Comparison of ENCODE assay signal across 25 mouse cellular contexts in genomic region chr10:26228187-26228586, GRCm38 (mm10). TPM values are rescaled to one million over a fixed set of nuclear protein-coding genes. Genes with fewer than 3 reads are reported as not detected.
A peak's percentile ranks its signal among the peaks of the same experiment; 100 is the strongest.
DNase-seq lines count a peak whose midpoint lies in the region; ATAC-seq and TF ChIP-seq lines count a peak whose summit lies in the region.
"Had no signal": no experiment of that assay in that cellular context is flagged by ENCODE, and none has a peak within 500 bp of the region (broad histone marks: within the 10 kb centered on the region; RNA-seq: fewer than 3 reads in every experiment).

No protein-coding gene starts in this region.

- no peak overlapping the region for H3K4me3 ChIP-seq in forebrain, embryonic 14.5 days (ENCODE audit: low read depth, low read length)
- no peak overlapping the region for H3K4me3 ChIP-seq in forebrain, embryonic 11.5 days (ENCODE audit: low read depth, low read length)
- H3K4me3 ChIP-seq: embryonic facial prominence, embryonic 10.5 days; embryonic facial prominence, embryonic 12.5 days; forebrain, embryonic 13.5 days had no signal

- H3K4me2 ChIP-seq in forebrain, embryonic 14.5 days (ENCODE audit: low read length), result no peak overlapping the region
- no peak overlapping the region for H3K4me2 ChIP-seq in forebrain, embryonic 11.5 days (ENCODE audit: low read depth, low read length, severe bottlenecking)
- H3K4me2 ChIP-seq: embryonic facial prominence, embryonic 12.5 days; forebrain, embryonic 13.5 days had no signal

- no peaks in the 10 kb centered on the region for H3K4me1 ChIP-seq in forebrain, embryonic 14.5 days (ENCODE audit: control insufficient read depth, insufficient read depth, low read length)
- no peaks in the 10 kb centered on the region for H3K4me1 ChIP-seq in forebrain, embryonic 11.5 days (replicated peaks; ENCODE audit: control insufficient read depth, insufficient read depth, low read length)
- H3K4me1 ChIP-seq: embryonic facial prominence, embryonic 10.5 days; embryonic facial prominence, embryonic 12.5 days; forebrain, embryonic 13.5 days had no signal

- H3K27ac ChIP-seq in forebrain, embryonic 14.5 days (ENCODE audit: low read depth, low read length), result no peak overlapping the region
- no peak overlapping the region for H3K27ac ChIP-seq in forebrain, embryonic 11.5 days (ENCODE audit: low read depth, low read length)
- H3K27ac ChIP-seq: embryonic facial prominence, embryonic 10.5 days; embryonic facial prominence, embryonic 12.5 days; forebrain, embryonic 13.5 days had no signal

- H3K9ac ChIP-seq in forebrain, embryonic 14.5 days (ENCODE audit: low read length), result no peak overlapping the region
- no peak overlapping the region for H3K9ac ChIP-seq in forebrain, embryonic 11.5 days (ENCODE audit: low read length)
- H3K9ac ChIP-seq: embryonic facial prominence, embryonic 12.5 days; forebrain, embryonic 13.5 days had no signal

- TF ChIP-seq CTCF in brain, embryonic 14.5 days (IDR thresholded peaks at IDR 0.05; ENCODE audit: borderline replicate concordance, extremely low read depth, insufficient read depth, insufficient read length), result no peak

- DNase-seq in forebrain, embryonic 14.5 days (ENCODE audit: low spot score), result peak; percentile 45
- no peak for DNase-seq in forebrain, embryonic 11.5 days (ENCODE audit: low spot score)
- peak; percentile 29 for DNase-seq in CD4-positive helper T cell, adult 2 months (ENCODE audit: low read depth, low spot score)
- DNase-seq in brain, embryonic 14.5 days (ENCODE audit: low read depth), result peak; percentile 66
- DNase-seq in natural killer cell, adult 2 months (ENCODE audit: low spot score in 2 of 2), result peak; percentile 13 to 58
- no peak for DNase-seq in kidney, postnatal 14 days
- DNase-seq in right cerebral cortex, adult 2 months (ENCODE audit: low spot score in 2 of 2), result no peak
- DNase-seq: adrenal gland, adult 8-10 months; adrenal gland, postnatal 14 days; adrenal gland, postnatal 36 days; cerebellum, adult 11 months; cerebellum, adult 18-20 months; cerebellum, adult 8-10 months; cerebellum, adult 9-11 months; cerebellum, postnatal 14 days had no signal

- H3K9me3 ChIP-seq in forebrain, embryonic 14.5 days (replicated peaks; ENCODE audit: control insufficient read depth, low read length), result no peaks in the 10 kb centered on the region
- no peaks in the 10 kb centered on the region for H3K9me3 ChIP-seq in forebrain, embryonic 11.5 days (ENCODE audit: control insufficient read depth, low read length)
- H3K9me3 ChIP-seq: embryonic facial prominence, embryonic 10.5 days; embryonic facial prominence, embryonic 12.5 days; forebrain, embryonic 13.5 days had no signal

- no peak for TF ChIP-seq POLR2A in brain, embryonic 14.5 days (IDR thresholded peaks at IDR 0.05; ENCODE audit: borderline replicate concordance, extremely low read depth, insufficient read depth, insufficient read length, poor library complexity, severe bottlenecking)

- H3K36me3 ChIP-seq in forebrain, embryonic 14.5 days (ENCODE audit: control insufficient read depth, insufficient read depth, low read length), result no peaks in the 10 kb centered on the region
- H3K36me3 ChIP-seq in forebrain, embryonic 11.5 days (ENCODE audit: control insufficient read depth, insufficient read depth, low read length), result no peaks in the 10 kb centered on the region
- H3K36me3 ChIP-seq: embryonic facial prominence, embryonic 10.5 days; embryonic facial prominence, embryonic 12.5 days; G1E had no signal

- no peaks in the 10 kb centered on the region for H3K27me3 ChIP-seq in forebrain, embryonic 14.5 days (replicated peaks; ENCODE audit: control insufficient read depth, insufficient read depth, low read length)
- H3K27me3 ChIP-seq in forebrain, embryonic 11.5 days (ENCODE audit: control insufficient read depth, insufficient read depth, low read length), result no peaks in the 10 kb centered on the region
- H3K27me3 ChIP-seq: CH12.LX; embryonic facial prominence, embryonic 12.5 days; forebrain, embryonic 13.5 days had no signal

- no peak for ATAC-seq in forebrain, embryonic 14.5 days
- no peak for ATAC-seq in forebrain, embryonic 11.5 days (replicated peaks; ENCODE audit: low FRiP score)
- ATAC-seq: activated CD4-positive, CD25-positive, alpha-beta regulatory T cell, adult 4 months; CD4-positive, CD25-positive, alpha-beta regulatory T cell, adult 4 months; forebrain, embryonic 13.5 days; Patski had no signal

RNA-seq across cellular contexts. Expression of gene Samd3, which starts 1.3 kb away (rescaled TPM):
- polyA plus RNA-seq in forebrain, embryonic 14.5 days (2014; fragmentation: Nextera tagmentation; extraction: Ambion mirVana), result 6.7 and 10.5 TPM in 2 replicates
- polyA plus RNA-seq in forebrain, embryonic 11.5 days (2014; fragmentation: Nextera tagmentation; extraction: Ambion mirVana), result 22.1 and 22.5 TPM in 2 replicates
- 4.1 and 5.1 TPM in 2 replicates for polyA plus RNA-seq in brain, embryonic 14.5 days (2012; rRNA removed)
- polyA plus RNA-seq: C2C12; embryonic facial prominence, embryonic 14.5 days; G1E; Patski had no signal

Comparison
In these comparisons a context has a peak if more than half of its experiments do, and no peak if none do; other contexts are left out.
1. DNase-seq: peak in forebrain, embryonic 14.5 days (single experiment), CD4-positive helper T cell, adult 2 months (single experiment), brain, embryonic 14.5 days (single experiment) and natural killer cell, adult 2 months (2 of 2); none in forebrain, embryonic 11.5 days (single experiment), kidney, postnatal 14 days (single experiment) and right cerebral cortex, adult 2 months (0 of 2).